Mouse (Mus musculus): Measurements from ENCODE around the gene Cfap206. TPM values are rescaled to one million over a fixed set of nuclear protein-coding genes. Genes with fewer than 3 reads are reported as not detected.

Cfap206 gene
- polyA plus RNA-seq, 1 experiment from 2014 or later = 0.74 TPM

Other genes with a start within 250 kb of the Cfap206 start
- 80.7 and 84.6 TPM in 2 replicates for gene Akirin2, start 179.3 kb downstream of the Cfap206 start, polyA plus RNA-seq (2014; fragmentation: Nextera tagmentation; extraction: Ambion mirVana)
- 126 and 135 TPM in 2 replicates for gene Orc3, start 115.3 kb downstream of the Cfap206 start, polyA plus RNA-seq (2014; fragmentation: Nextera tagmentation; extraction: Ambion mirVana)
- gene Rars2, start 115.2 kb downstream of the Cfap206 start, polyA plus RNA-seq (2014; fragmentation: Nextera tagmentation; extraction: Ambion mirVana) = 80.6 and 82.1 TPM in 2 replicates
- gene Slc35a1, start 42.8 kb downstream of the Cfap206 start, polyA plus RNA-seq (2014; fragmentation: Nextera tagmentation; extraction: Ambion mirVana) = 40.2 and 41.1 TPM in 2 replicates
- gene Gm136, start 26.1 kb upstream of the Cfap206 start, polyA plus RNA-seq (2014; fragmentation: Nextera tagmentation; extraction: Ambion mirVana) = not detected in 2 replicates
- 47.1 and 54.7 TPM in 2 replicates for gene Smim8, start 48.2 kb upstream of the Cfap206 start, polyA plus RNA-seq (2014; fragmentation: Nextera tagmentation; extraction: Ambion mirVana)
- gene Zfp292, start 152.8 kb upstream of the Cfap206 start, polyA plus RNA-seq (2014; fragmentation: Nextera tagmentation; extraction: Ambion mirVana) = 34.6 and 36.4 TPM in 2 replicates
- gene Cga, start 163.6 kb upstream of the Cfap206 start, polyA plus RNA-seq (2014; fragmentation: Nextera tagmentation; extraction: Ambion mirVana) = 2.1 and 3.2 TPM in 2 replicates